Mouse (Mus musculus): ENCODE data around the gene Tmem116.

GRCm38 (mm10) chr5:121484801-121485200, 33.1 kb downstream of the Tmem116 start:
- TF ChIP-seq MAFK (IDR thresholded peaks at IDR 0.05; ENCODE audit: insufficient read depth, low read depth, low read length) (no peak), ZNF384 (IDR thresholded peaks at IDR 0.05; ENCODE audit: low read depth, low read length) (no peak), CHD2 (IDR thresholded peaks at IDR 0.05; ENCODE audit: low read depth, low read length) (no peak), HCFC1 (IDR thresholded peaks at IDR 0.05; ENCODE audit: borderline replicate concordance, insufficient read depth, low read length) (no peak)

Measured in ES-E14 (cell line).